Mouse (Mus musculus): ENCODE data around the gene Ovol3.

DNA sequence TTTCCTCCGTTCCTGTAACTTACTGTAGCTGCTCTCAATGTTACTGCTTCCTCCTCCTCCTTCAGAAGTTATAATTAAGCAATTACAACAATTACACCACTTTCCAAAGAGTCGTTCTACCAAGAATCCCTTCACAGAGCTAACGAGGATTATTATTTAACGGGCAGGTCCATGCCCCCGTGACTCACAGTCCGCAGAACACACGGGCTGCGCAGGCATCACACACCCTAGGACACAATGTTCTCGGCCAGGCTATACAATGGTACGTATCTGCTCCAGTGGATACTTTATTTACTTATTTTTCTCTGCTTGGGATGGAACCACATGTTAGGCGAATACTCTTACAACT, 15.5 kb downstream of the Ovol3 start:
- TF ChIP-seq CTCF (IDR thresholded peaks at IDR 0.05; ENCODE audit: insufficient read depth, low read depth, low read length) (no peak), POLR2A (IDR thresholded peaks at IDR 0.05; ENCODE audit: insufficient read depth, low read depth, low read length) (no peak)

Measured in olfactory bulb, adult 2 months (tissue).